Mouse (Mus musculus): Measurements from ENCODE around the gene Pcnx3. TPM values are rescaled to one million over a fixed set of nuclear protein-coding genes. Genes with fewer than 3 reads are reported as not detected.

Gene Pcnx3
- polyA plus RNA-seq, 1 experiment = 161 TPM

GRCm38 (mm10) chr19:5713255-5713654 lies 24.5 kb upstream of the Pcnx3 start:
- Histone ChIP-seq H3K36me3 (replicated peaks; ENCODE audit: low read length) (peaks cover 98% of the 10 kb centered on the region), H3K27me3 (replicated peaks) (no peaks in the 10 kb centered on the region), H3K4me1 (peaks cover 77% of the 10 kb centered on the region), H3K4me3 (replicated peaks) (peak overlapping the region; percentile 59), H3K9me3 (no peaks in the 10 kb centered on the region)
- no peak for TF ChIP-seq FLI1 (IDR thresholded peaks at IDR 0.05; ENCODE audit: low read length)
- no peak for TF ChIP-seq GATA1 (IDR thresholded peaks at IDR 0.05; ENCODE audit: borderline replicate concordance, low read length)

GRCm38 (mm10) chr19:5711907-5712460 lies 23.3 kb upstream of the Pcnx3 start:
- Histone ChIP-seq H3K36me3 (replicated peaks; ENCODE audit: low read length) (peaks cover 98% of the 10 kb centered on the region), H3K4me3 (replicated peaks) (peak overlapping the region; percentile 35), H3K9me3 (no peaks in the 10 kb centered on the region), H3K4me1 (peaks cover 78% of the 10 kb centered on the region), H3K27me3 (replicated peaks) (no peaks in the 10 kb centered on the region)
- no peak for TF ChIP-seq FLI1 (IDR thresholded peaks at IDR 0.05; ENCODE audit: low read length)
- no peak for TF ChIP-seq GATA1 (IDR thresholded peaks at IDR 0.05; ENCODE audit: borderline replicate concordance, low read length)

- TF ChIP-seq FLI1 (IDR thresholded peaks at IDR 0.05; ENCODE audit: low read length) = no peak
- TF ChIP-seq GATA1 (IDR thresholded peaks at IDR 0.05; ENCODE audit: borderline replicate concordance, low read length) = no peak
- no peak overlapping the region for H3K4me3 ChIP-seq (replicated peaks)
- H3K36me3 ChIP-seq (replicated peaks; ENCODE audit: low read length) = peaks cover 98% of the 10 kb centered on the region
- H3K4me1 ChIP-seq = peaks cover 79% of the 10 kb centered on the region
- H3K9me3 ChIP-seq = no peaks in the 10 kb centered on the region
- no peaks in the 10 kb centered on the region for H3K27me3 ChIP-seq (replicated peaks)
Observed at GRCm38 (mm10) chr19:5711218-5711617, 22.5 kb upstream of the Pcnx3 start.

DNA sequence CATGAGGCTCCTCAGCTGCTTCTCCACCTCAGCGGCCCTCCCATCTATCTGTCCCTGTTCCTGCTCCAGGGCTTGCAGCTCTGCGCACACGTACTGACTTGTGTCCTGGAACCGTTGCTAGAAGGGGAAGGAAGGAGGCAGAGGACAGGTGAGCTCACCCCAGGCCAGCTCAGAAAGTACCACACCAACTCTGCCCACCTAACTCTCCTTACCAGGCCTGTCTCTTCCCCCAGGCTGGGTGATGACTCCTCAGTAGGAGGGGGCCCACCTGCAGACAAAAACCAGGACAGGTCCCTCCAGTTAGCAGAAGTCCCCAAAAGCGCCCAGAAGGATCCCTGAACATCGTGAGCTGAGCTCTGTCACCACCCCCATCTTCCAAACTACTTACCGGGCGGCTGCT lies 21.9 kb upstream of the Pcnx3 start:
- peaks cover 79% of the 10 kb centered on the region for H3K4me1 ChIP-seq
- no peaks in the 10 kb centered on the region for H3K9me3 ChIP-seq
- no peak overlapping the region for H3K4me3 ChIP-seq (replicated peaks)
- TF ChIP-seq GATA1 (IDR thresholded peaks at IDR 0.05; ENCODE audit: borderline replicate concordance, low read length) = no peak
- TF ChIP-seq FLI1 (IDR thresholded peaks at IDR 0.05; ENCODE audit: low read length) = no peak
- peaks cover 98% of the 10 kb centered on the region for H3K36me3 ChIP-seq (replicated peaks; ENCODE audit: low read length)
- no peaks in the 10 kb centered on the region for H3K27me3 ChIP-seq (replicated peaks)

GRCm38 (mm10) chr19:5710068-5710467 lies 21.4 kb upstream of the Pcnx3 start:
- no peak for TF ChIP-seq GATA1 (IDR thresholded peaks at IDR 0.05; ENCODE audit: borderline replicate concordance, low read length)
- TF ChIP-seq FLI1 (IDR thresholded peaks at IDR 0.05; ENCODE audit: low read length) = no peak
- Histone ChIP-seq H3K4me1 (peaks cover 79% of the 10 kb centered on the region), H3K9me3 (no peaks in the 10 kb centered on the region), H3K27me3 (replicated peaks) (no peaks in the 10 kb centered on the region), H3K36me3 (replicated peaks; ENCODE audit: low read length) (peaks cover 98% of the 10 kb centered on the region), H3K4me3 (replicated peaks) (no peak overlapping the region)

- peaks cover 54% of the 10 kb centered on the region for H3K4me1 ChIP-seq
- no peak overlapping the region for H3K4me3 ChIP-seq (replicated peaks)
- no peak for TF ChIP-seq GATA1 (IDR thresholded peaks at IDR 0.05; ENCODE audit: borderline replicate concordance, low read length)
- no peaks in the 10 kb centered on the region for H3K27me3 ChIP-seq (replicated peaks)
- H3K9me3 ChIP-seq = no peaks in the 10 kb centered on the region
- peaks cover 98% of the 10 kb centered on the region for H3K36me3 ChIP-seq (replicated peaks; ENCODE audit: low read length)
Observed at GRCm38 (mm10) chr19:5704801-5705571, 16.3 kb upstream of the Pcnx3 start.

GRCm38 (mm10) chr19:5704163-5704800 lies 15.6 kb upstream of the Pcnx3 start, which contains the start of gene Kcnk7:
Kcnk7 (plus strand) TSS chr19:5704367.
- H3K36me3 ChIP-seq (replicated peaks; ENCODE audit: low read length) = peaks cover 100% of the 10 kb centered on the region
- H3K9me3 ChIP-seq = no peaks in the 10 kb centered on the region
- no peaks in the 10 kb centered on the region for H3K27me3 ChIP-seq (replicated peaks)
- H3K4me3 ChIP-seq (replicated peaks) = no peak within 1 kb of the TSS
- H3K4me1 ChIP-seq = peaks cover 53% of the 10 kb centered on the region
- TF ChIP-seq FLI1 (IDR thresholded peaks at IDR 0.05; ENCODE audit: low read length) (no peak), GATA1 (IDR thresholded peaks at IDR 0.05; ENCODE audit: borderline replicate concordance, low read length) (no peak)

- peaks cover 53% of the 10 kb centered on the region for H3K4me1 ChIP-seq
- peaks cover 99% of the 10 kb centered on the region for H3K36me3 ChIP-seq (replicated peaks; ENCODE audit: low read length)
- H3K27me3 ChIP-seq (replicated peaks) = no peaks in the 10 kb centered on the region
Observed at GRCm38 (mm10) chr19:5695849-5696462, 7.2 kb upstream of the Pcnx3 start.

DNA sequence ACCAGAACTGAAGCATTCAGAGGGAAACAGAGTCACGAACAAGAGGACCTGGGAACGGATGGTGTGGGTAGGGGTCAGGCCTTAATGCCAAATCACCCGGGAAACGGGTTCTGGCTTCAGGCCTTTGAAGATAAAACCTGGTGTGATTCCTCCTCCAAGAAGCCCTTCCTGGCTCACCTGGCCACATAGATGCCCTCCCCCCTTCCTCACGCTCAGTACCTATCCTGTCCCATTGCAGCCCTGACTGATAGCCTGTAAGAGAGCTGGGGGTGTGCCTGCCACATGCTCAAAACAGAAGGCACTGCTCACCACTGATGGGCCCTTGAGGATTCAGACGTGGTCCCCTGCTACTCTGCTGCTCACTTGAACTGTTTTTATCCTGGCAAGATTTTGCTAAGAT lies 5.1 kb upstream of the Pcnx3 start:
- H3K27me3 ChIP-seq (replicated peaks) = no peaks in the 10 kb centered on the region
- peak overlapping the region; percentile 97 for H3K4me3 ChIP-seq (replicated peaks)
- no peaks in the 10 kb centered on the region for H3K9me3 ChIP-seq
- TF ChIP-seq GATA1 (IDR thresholded peaks at IDR 0.05; ENCODE audit: borderline replicate concordance, low read length) = no peak
- TF ChIP-seq FLI1 (IDR thresholded peaks at IDR 0.05; ENCODE audit: low read length) = no peak
- peaks cover 84% of the 10 kb centered on the region for H3K36me3 ChIP-seq (replicated peaks; ENCODE audit: low read length)
- peaks cover 56% of the 10 kb centered on the region for H3K4me1 ChIP-seq

More at GRCm38 (mm10) chr19:5695849-5696462, 7.2 kb upstream of the Pcnx3 start:
- TF ChIP-seq FLI1 (IDR thresholded peaks at IDR 0.05; ENCODE audit: low read length) (no peak), GATA1 (IDR thresholded peaks at IDR 0.05; ENCODE audit: borderline replicate concordance, low read length) (no peak)
- Histone ChIP-seq H3K9me3 (no peaks in the 10 kb centered on the region), H3K4me3 (replicated peaks) (no peak overlapping the region)

Measured in megakaryocyte, embryonic 14.5 days (primary cell).